Mouse (Mus musculus) testis, adult 2 months (tissue): ENCODE results near the gene Cwc22.

Experiments
- CTCF ChIP-seq: fragments of 200-500 bp; IDR thresholded peaks from 2 replicates; pipeline ENCODE4 v1.5.1; 2012; ENCODE audit warnings: low read depth, mild to moderate bottlenecking, inconsistent platforms, low read length, moderate library complexity; ENCODE audit not compliant: control insufficient read depth, insufficient read depth, insufficient replicate concordance
- POLR2A ChIP-seq: fragments of 200-500 bp; IDR thresholded peaks from 2 replicates; pipeline ENCODE4 v1.6.1; 2012; ENCODE audit warnings: low read depth, mild to moderate bottlenecking, inconsistent platforms, low read length, moderate library complexity; ENCODE audit not compliant: control insufficient read depth

DNA sequence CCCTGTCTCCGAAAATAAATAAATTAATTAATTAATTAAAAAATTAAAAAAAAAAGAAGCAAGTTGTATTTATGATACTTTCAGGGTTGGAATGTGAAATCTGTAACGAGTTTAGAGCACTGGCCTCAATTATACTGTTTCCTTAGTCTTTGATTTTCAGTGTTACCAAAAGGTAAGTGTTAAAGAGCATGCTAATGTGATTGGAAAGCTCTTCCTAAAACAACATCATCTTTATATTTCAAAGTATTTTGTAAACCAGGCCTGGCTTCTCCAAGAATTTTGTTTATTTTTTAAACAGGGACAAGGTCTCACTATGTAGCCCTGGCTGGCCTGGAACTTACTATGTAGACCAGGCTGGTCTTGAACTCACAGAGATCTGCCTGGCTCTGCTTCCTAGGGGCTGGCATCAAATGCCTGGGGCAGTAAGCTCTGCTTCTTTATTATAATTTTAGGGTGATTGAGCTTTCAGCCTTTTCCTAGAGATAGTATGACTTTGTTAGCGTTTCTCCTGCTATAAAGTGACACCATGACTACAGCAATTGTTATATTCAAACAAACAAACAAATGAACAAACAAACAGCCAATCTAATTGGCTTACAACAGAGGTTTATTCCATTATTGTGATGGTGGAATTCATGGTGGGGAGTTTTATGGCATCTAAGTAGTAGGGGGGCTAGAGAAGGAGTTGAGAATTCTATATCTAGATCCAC lies 1.1 kb upstream of the Cwc22 start:
- no peak for TF ChIP-seq CTCF
- no peak for TF ChIP-seq POLR2A
